Mouse (Mus musculus) lung, postnatal 0 days (tissue): ENCODE measurements around the gene 1700061G19Rik.

Experiments
- CTCF ChIP-seq: IDR thresholded peaks from 2 replicates; pipeline ENCODE4 v1.5.1; 2016; ENCODE audit warnings: antibody characterized with exemption, mild to moderate bottlenecking
- EP300 ChIP-seq: IDR thresholded peaks from 2 replicates; pipeline ENCODE4 v1.6.1; 2016; ENCODE audit warnings: antibody characterized with exemption, mild to moderate bottlenecking, control low read depth

DNA sequence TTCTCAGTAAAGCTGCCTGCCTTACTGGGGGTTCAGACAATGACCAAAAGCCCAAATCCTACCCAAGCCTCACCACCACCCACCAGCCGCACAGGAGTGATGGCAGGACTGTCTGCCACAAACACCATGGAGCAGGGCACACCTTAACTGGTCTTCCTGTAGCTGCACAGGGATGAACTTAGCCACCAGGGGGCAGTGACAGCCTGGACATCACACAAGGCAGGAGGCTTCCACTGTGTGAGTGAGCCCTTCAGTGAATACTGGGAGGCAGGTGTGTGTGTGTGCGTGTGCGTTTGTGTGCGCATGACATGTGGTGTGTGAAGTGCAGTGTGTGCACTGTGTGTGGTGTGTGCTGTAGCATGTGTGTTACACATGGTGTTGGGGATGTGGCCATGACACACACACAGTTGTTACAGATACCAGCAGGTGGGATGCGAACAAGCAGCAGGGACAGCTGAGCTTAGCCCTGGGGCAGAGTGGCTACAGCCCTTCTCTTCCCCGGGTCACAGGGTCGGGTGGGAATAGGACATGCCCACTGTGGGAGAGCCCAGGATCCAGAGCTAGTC is 22.4 kb downstream of the 1700061G19Rik start:
- TF ChIP-seq CTCF (peak; percentile 99), EP300 (no peak)
